ENCODE assay signal across 8 mouse cellular contexts in genomic region chr11:120235385-120236113, GRCm38 (mm10). TPM values are rescaled to one million over a fixed set of nuclear protein-coding genes. Genes with fewer than 3 reads are reported as not detected.
DNase-seq lines count a peak whose midpoint lies in the region; ATAC-seq and TF ChIP-seq lines count a peak whose summit lies in the region.

No protein-coding gene starts in this region.

- peaks cover 27% of the 10 kb centered on the region for H3K4me1 ChIP-seq in lung, embryonic 14.5 days (ENCODE audit: insufficient read depth)
- peaks cover 33% of the 10 kb centered on the region for H3K4me1 ChIP-seq in embryonic facial prominence, embryonic 14.5 days (ENCODE audit: control insufficient read depth, insufficient read depth, low read length)
- peaks cover 37% of the 10 kb centered on the region for H3K4me1 ChIP-seq in hindbrain, embryonic 15.5 days (replicated peaks)
- H3K4me1 ChIP-seq in liver, embryonic 12.5 days, result peaks cover 87% of the 10 kb centered on the region
- H3K4me1 ChIP-seq in olfactory bulb, adult 2 months (ENCODE audit: control insufficient read depth, insufficient read depth, low read length), result peaks cover 18% of the 10 kb centered on the region

- DNase-seq in lung, embryonic 14.5 days, result peak; percentile 75
- DNase-seq in lung, postnatal 25 days (ENCODE audit: low spot score), result no peak
- peak; percentile 61 for DNase-seq in adrenal gland, postnatal 25 days
- DNase-seq in embryonic facial prominence, embryonic 14.5 days (ENCODE audit: low spot score), result peak; percentile 83

- no peak for ATAC-seq in lung, embryonic 14.5 days (ENCODE audit: insufficient read depth)
- ATAC-seq in embryonic facial prominence, embryonic 14.5 days (ENCODE audit: low read depth), result no peak
- ATAC-seq in hindbrain, embryonic 15.5 days (ENCODE audit: low FRiP score, low read depth), result no peak
- no peak for ATAC-seq in liver, embryonic 12.5 days
- ATAC-seq in megakaryocyte-erythroid progenitor cell, adult 5-6 weeks (replicated peaks; ENCODE audit: low FRiP score, low TSS enrichment, poor library complexity, severe bottlenecking), result no peak

- H3K27ac ChIP-seq in lung, embryonic 14.5 days (ENCODE audit: low read depth), result peak overlapping the region; percentile 96
- H3K27ac ChIP-seq in embryonic facial prominence, embryonic 14.5 days (replicated peaks; ENCODE audit: low read depth, low read length), result peak overlapping the region; percentile 97
- H3K27ac ChIP-seq in hindbrain, embryonic 15.5 days (replicated peaks), result peak overlapping the region; percentile 99
- peak overlapping the region; percentile 77 for H3K27ac ChIP-seq in liver, embryonic 12.5 days
- H3K27ac ChIP-seq in olfactory bulb, adult 2 months (ENCODE audit: insufficient read depth, low read depth, low read length), result peak overlapping the region; percentile 94

- under 1% methylated on average over 40 of the region's 40 CpGs for WGBS in lung, embryonic 14.5 days
- WGBS in embryonic facial prominence, embryonic 14.5 days, result under 1% methylated on average over 39 of the region's 40 CpGs
- WGBS in hindbrain, embryonic 15.5 days, result under 1% methylated on average over 40 of the region's 40 CpGs
- WGBS in liver, embryonic 12.5 days (ENCODE audit: insufficient replicate concordance), result under 1% methylated on average over 40 of the region's 40 CpGs
- WGBS in olfactory bulb, adult 2 months, result 1% methylated on average over 40 of the region's 40 CpGs

- H3K9me3 ChIP-seq in lung, embryonic 14.5 days (ENCODE audit: low read depth, low read length), result no peaks in the 10 kb centered on the region
- H3K9me3 ChIP-seq in embryonic facial prominence, embryonic 14.5 days (ENCODE audit: control insufficient read depth, low read length), result no peaks in the 10 kb centered on the region
- no peaks in the 10 kb centered on the region for H3K9me3 ChIP-seq in hindbrain, embryonic 15.5 days
- no peaks in the 10 kb centered on the region for H3K9me3 ChIP-seq in liver, embryonic 12.5 days (replicated peaks)

- H3K4me2 ChIP-seq in lung, embryonic 14.5 days, result peak overlapping the region; percentile 99
- H3K4me2 ChIP-seq in embryonic facial prominence, embryonic 14.5 days (ENCODE audit: low read depth, low read length), result peak overlapping the region; percentile 100
- peak overlapping the region; percentile 95 for H3K4me2 ChIP-seq in hindbrain, embryonic 15.5 days
- peak overlapping the region; percentile 97 for H3K4me2 ChIP-seq in liver, embryonic 12.5 days

- peaks cover 6% of the 10 kb centered on the region; the same call in 1 of the 2 replicates for H3K36me3 ChIP-seq in lung, embryonic 14.5 days (ENCODE audit: insufficient read depth)
- H3K36me3 ChIP-seq in embryonic facial prominence, embryonic 14.5 days (ENCODE audit: control insufficient read depth, insufficient read depth, low read length), result peaks cover 6% of the 10 kb centered on the region; the same call in 1 of the 2 replicates
- H3K36me3 ChIP-seq in hindbrain, embryonic 15.5 days, result no peaks in the 10 kb centered on the region
- H3K36me3 ChIP-seq in liver, embryonic 12.5 days, result no peaks in the 10 kb centered on the region

- TF ChIP-seq CTCF in lung, embryonic 14.5 days (IDR thresholded peaks at IDR 0.05; ENCODE audit: low read depth), result no peak
- TF ChIP-seq CTCF in olfactory bulb, adult 2 months (IDR thresholded peaks at IDR 0.05; ENCODE audit: insufficient read depth, low read depth, low read length), result no peak

- peak overlapping the region; percentile 100 for H3K9ac ChIP-seq in lung, embryonic 14.5 days
- peak overlapping the region; percentile 99 for H3K9ac ChIP-seq in embryonic facial prominence, embryonic 14.5 days (ENCODE audit: low read depth, low read length)
- H3K9ac ChIP-seq in hindbrain, embryonic 15.5 days, result peak overlapping the region; percentile 98
- peak overlapping the region; percentile 73 for H3K9ac ChIP-seq in liver, embryonic 12.5 days

- peak overlapping the region; percentile 96 for H3K4me3 ChIP-seq in lung, embryonic 14.5 days (ENCODE audit: low read depth, low read length)
- peak overlapping the region; percentile 92 for H3K4me3 ChIP-seq in embryonic facial prominence, embryonic 14.5 days (ENCODE audit: low read depth, low read length)
- H3K4me3 ChIP-seq in hindbrain, embryonic 15.5 days, result peak overlapping the region; percentile 82
- peak overlapping the region; percentile 67 for H3K4me3 ChIP-seq in liver, embryonic 12.5 days
- peak overlapping the region; percentile 96 for H3K4me3 ChIP-seq in olfactory bulb, adult 2 months (ENCODE audit: insufficient read depth, low read depth, low read length)

- TF ChIP-seq POLR2A in olfactory bulb, adult 2 months (IDR thresholded peaks at IDR 0.05; ENCODE audit: insufficient read depth, low read depth, low read length), result no peak

- H3K27me3 ChIP-seq in lung, embryonic 14.5 days (ENCODE audit: insufficient read depth, low read length), result no peaks in the 10 kb centered on the region
- no peaks in the 10 kb centered on the region for H3K27me3 ChIP-seq in embryonic facial prominence, embryonic 14.5 days (replicated peaks; ENCODE audit: control insufficient read depth, insufficient read depth, low read length)
- H3K27me3 ChIP-seq in hindbrain, embryonic 15.5 days, result no peaks in the 10 kb centered on the region
- peaks cover 82% of the 10 kb centered on the region for H3K27me3 ChIP-seq in liver, embryonic 12.5 days (replicated peaks)

RNA-seq across cellular contexts. Expression of gene Bahcc1, which starts 2.8 kb away (rescaled TPM):
- 14.3 and 15.6 TPM in 2 replicates for polyA plus RNA-seq in lung, embryonic 14.5 days (2014; fragmentation: Nextera tagmentation; extraction: Ambion mirVana)
- total RNA-seq in adrenal gland, postnatal 25 days (2021), result 23.8 and 25.8 TPM in 2 replicates
- polyA plus RNA-seq in embryonic facial prominence, embryonic 14.5 days (2014; fragmentation: Nextera tagmentation; extraction: Ambion mirVana), result 11.1 and 12.0 TPM in 2 replicates
- 11.5 and 12.5 TPM in 2 replicates for polyA plus RNA-seq in hindbrain, embryonic 15.5 days (2015; fragmentation: Nextera tagmentation; extraction: Ambion mirVana)
- 3.0 and 3.5 TPM in 2 replicates for polyA plus RNA-seq in liver, embryonic 12.5 days (2016; fragmentation: Nextera tagmentation; extraction: Ambion mirVana)
- not detected in 2 replicates for polyA plus RNA-seq in olfactory bulb, adult 2 months (2012; ENCODE audit: insufficient read depth, insufficient read length, low replicate concordance, missing spikeins)
- 25.6 and 30.1 TPM in 2 replicates for total RNA-seq in megakaryocyte-erythroid progenitor cell, adult 5-6 weeks (2014; fragmentation: Nextera tagmentation)
- 6.7 and 7.0 TPM in 2 replicates for total RNA-seq in megakaryocyte-erythroid progenitor cell, adult 5-6 weeks (2017)
